Comparison of ENCODE assay signal across 12 mouse cellular contexts in genomic region chr17:88111865-88112645, GRCm38 (mm10). TPM values are rescaled to one million over a fixed set of nuclear protein-coding genes. Genes with fewer than 3 reads are reported as not detected.
DNase-seq lines count a peak whose midpoint lies in the region; ATAC-seq and TF ChIP-seq lines count a peak whose summit lies in the region.
"Had no signal": no experiment of that assay in that cellular context is flagged by ENCODE, and none has a peak within 500 bp of the region (broad histone marks: within the 10 kb centered on the region; RNA-seq: fewer than 3 reads in every experiment).

No protein-coding gene starts in this region.

- no peaks in the 10 kb centered on the region for H3K9me3 ChIP-seq in kidney, postnatal 0 days (replicated peaks; ENCODE audit: low read length)
- H3K9me3 ChIP-seq in E14TG2a.4 (ENCODE audit: low read length), result no peaks in the 10 kb centered on the region
- H3K9me3 ChIP-seq in stomach, postnatal 0 days (ENCODE audit: control insufficient read depth, low read length), result no peaks in the 10 kb centered on the region
- H3K9me3 ChIP-seq: forebrain, embryonic 15.5 days; lung, embryonic 15.5 days; neural tube, embryonic 12.5 days had no signal

- no peak overlapping the region for H3K4me3 ChIP-seq in kidney, postnatal 0 days (replicated peaks; ENCODE audit: low read depth, low read length)
- no peak overlapping the region for H3K4me3 ChIP-seq in kidney, adult 2 months (ENCODE audit: insufficient read depth, low read depth, low read length)
- peak overlapping the region; percentile 35; the same call in 1 of the 2 replicates for H3K4me3 ChIP-seq in E14TG2a.4 (replicated peaks; ENCODE audit: low read length)
- no peak overlapping the region for H3K4me3 ChIP-seq in stomach, postnatal 0 days (ENCODE audit: low read depth, low read length)
- H3K4me3 ChIP-seq: forebrain, embryonic 15.5 days; lung, embryonic 15.5 days; neural tube, embryonic 12.5 days had no signal

- H3K4me1 ChIP-seq in kidney, postnatal 0 days (replicated peaks; ENCODE audit: insufficient read depth, low read length), result no peaks in the 10 kb centered on the region
- no peaks in the 10 kb centered on the region for H3K4me1 ChIP-seq in kidney, adult 2 months (ENCODE audit: control insufficient read depth, insufficient read depth, low read length)
- H3K4me1 ChIP-seq in E14TG2a.4 (replicated peaks; ENCODE audit: low read depth, low read length), result peaks cover 23% of the 10 kb centered on the region
- no peaks in the 10 kb centered on the region for H3K4me1 ChIP-seq in stomach, postnatal 0 days (replicated peaks; ENCODE audit: control insufficient read depth, insufficient read depth)
- H3K4me1 ChIP-seq: forebrain, embryonic 15.5 days; lung, embryonic 15.5 days; neural tube, embryonic 12.5 days had no signal

- H3K9ac ChIP-seq in kidney, postnatal 0 days (ENCODE audit: low read depth, low read length), result no peak overlapping the region
- no peak overlapping the region for H3K9ac ChIP-seq in stomach, postnatal 0 days (ENCODE audit: low read length)
- H3K9ac ChIP-seq: forebrain, embryonic 15.5 days; lung, embryonic 15.5 days; neural tube, embryonic 12.5 days had no signal

- no peak overlapping the region for H3K27ac ChIP-seq in kidney, postnatal 0 days
- H3K27ac ChIP-seq in kidney, adult 2 months (ENCODE audit: insufficient read depth, low read depth, low read length), result no peak overlapping the region
- no peak overlapping the region for H3K27ac ChIP-seq in stomach, postnatal 0 days (replicated peaks)
- H3K27ac ChIP-seq: forebrain, embryonic 15.5 days; lung, embryonic 15.5 days; neural tube, embryonic 12.5 days had no signal

- no peak for TF ChIP-seq CTCF in kidney, postnatal 0 days (IDR thresholded peaks at IDR 0.05; ENCODE audit: low read depth)
- TF ChIP-seq CTCF in kidney, adult 2 months (conservative IDR thresholded peaks at IDR 0.05; ENCODE audit: insufficient read depth, insufficient read length, low read depth, low read length), result no peak
- TF ChIP-seq CTCF in E14TG2a.4 (conservative IDR thresholded peaks at IDR 0.05; ENCODE audit: low read length), result no peak
- TF ChIP-seq CTCF in stomach, postnatal 0 days (IDR thresholded peaks at IDR 0.05; ENCODE audit: low read depth), result no peak

- peak; percentile 42 for DNase-seq in kidney, postnatal 0 days (ENCODE audit: low spot score)
- no peak for DNase-seq in kidney, adult 2 months
- DNase-seq in thymus, adult 18-20 months, result peak; percentile 16 to 39
- DNase-seq in adrenal gland, adult (ENCODE audit: inconsistent age in 2 of 2, low spot score in 1 of 2), result no peak
- no peak for DNase-seq in stomach, postnatal 0 days (ENCODE audit: low spot score)
- no peak for DNase-seq in Muller cell, postnatal 12 days (ENCODE audit: inconsistent ontology term)
- DNase-seq: kidney, adult 11 months had no signal

- 38% methylated on average over 10 of the region's 10 CpGs for WGBS in kidney, postnatal 0 days
- WGBS in kidney, adult 2 months, result 43% methylated on average over 10 of the region's 10 CpGs
- 58% methylated on average over 10 of the region's 10 CpGs for WGBS in stomach, postnatal 0 days

- no peak overlapping the region for H3K4me2 ChIP-seq in kidney, postnatal 0 days (ENCODE audit: low read length)
- H3K4me2 ChIP-seq in stomach, postnatal 0 days (replicated peaks; ENCODE audit: low read depth), result no peak overlapping the region
- H3K4me2 ChIP-seq: forebrain, embryonic 15.5 days; lung, embryonic 15.5 days; neural tube, embryonic 12.5 days had no signal

- no peak for TF ChIP-seq POLR2A in kidney, adult 2 months (IDR thresholded peaks at IDR 0.05; ENCODE audit: low read depth, low read length)

- ATAC-seq in kidney, postnatal 0 days (replicated peaks; ENCODE audit: low FRiP score, low read depth), result no peak
- peak; percentile 74 for ATAC-seq in megakaryocyte, adult 5-6 weeks (ENCODE audit: poor library complexity, severe bottlenecking)
- ATAC-seq in stomach, postnatal 0 days (ENCODE audit: low FRiP score, low TSS enrichment), result no peak
- ATAC-seq: forebrain, embryonic 15.5 days had no signal

- no peaks in the 10 kb centered on the region for H3K36me3 ChIP-seq in kidney, postnatal 0 days (ENCODE audit: insufficient read depth, low read length)
- no peaks in the 10 kb centered on the region for H3K36me3 ChIP-seq in kidney, adult 2 months (ENCODE audit: control insufficient read depth, insufficient read depth, low read length)
- no peaks in the 10 kb centered on the region for H3K36me3 ChIP-seq in E14TG2a.4 (ENCODE audit: insufficient read depth, low read length)
- H3K36me3 ChIP-seq in stomach, postnatal 0 days (ENCODE audit: control insufficient read depth, insufficient read depth, low read length), result no peaks in the 10 kb centered on the region
- H3K36me3 ChIP-seq: forebrain, embryonic 15.5 days; lung, embryonic 15.5 days; neural tube, embryonic 12.5 days had no signal

- no peaks in the 10 kb centered on the region for H3K27me3 ChIP-seq in kidney, postnatal 0 days (ENCODE audit: insufficient read depth, low read length)
- no peaks in the 10 kb centered on the region for H3K27me3 ChIP-seq in kidney, adult 2 months (replicated peaks; ENCODE audit: control insufficient read depth, insufficient read depth, low read length)
- H3K27me3 ChIP-seq in E14TG2a.4 (ENCODE audit: insufficient read depth, low read length), result no peaks in the 10 kb centered on the region
- no peaks in the 10 kb centered on the region for H3K27me3 ChIP-seq in stomach, postnatal 0 days (ENCODE audit: control insufficient read depth, insufficient read depth, low read length)
- H3K27me3 ChIP-seq: forebrain, embryonic 15.5 days; lung, embryonic 15.5 days; neural tube, embryonic 12.5 days had no signal

- no peak for TF ChIP-seq EP300 in stomach, postnatal 0 days (optimal IDR thresholded peaks at IDR 0.05)

RNA-seq across cellular contexts. Expression of gene Fbxo11, which starts 47.0 kb away (rescaled TPM):
- 15.3 and 16.2 TPM in 2 replicates for polyA plus RNA-seq in kidney, postnatal 0 days (2015; fragmentation: Nextera tagmentation; extraction: Ambion mirVana)
- 13.8 and 18.5 TPM in 2 replicates for polyA plus RNA-seq in kidney, adult 2 months (2012; rRNA removed)
- total RNA-seq in megakaryocyte, adult 5-6 weeks (2015), result 43.6 and 45.8 TPM in 2 replicates
- total RNA-seq in megakaryocyte, adult 5-6 weeks (2017), result 30.7 and 41.6 TPM in 2 replicates
- polyA plus RNA-seq in stomach, postnatal 0 days (2015; fragmentation: Nextera tagmentation; extraction: Ambion mirVana), result 7.7 and 9.1 TPM in 2 replicates

Comparison
In these comparisons a context has a peak if more than half of its experiments do, and no peak if none do; other contexts are left out.
1. DNase-seq: peak in kidney, postnatal 0 days (single experiment) and thymus, adult 18-20 months (2 of 2); none in kidney, adult 2 months (single experiment), adrenal gland, adult (0 of 2), stomach, postnatal 0 days (single experiment) and Muller cell, postnatal 12 days (single experiment).